Mouse (Mus musculus) heart, adult 10 weeks (tissue): Measurements from ENCODE around the gene Kif3b. TPM values are rescaled to one million over a fixed set of nuclear protein-coding genes. Genes with fewer than 3 reads are reported as not detected.

Source experiments
- polyA plus RNA-seq: library from polyadenylated mRNA; stranded (reverse); fragments of 350-450 nt; fragmentation: Illumina TruSeq; extraction: RNeasy Lipid Tissue Mini Kit (QIAGEN cat#74804); gene quantifications from one replicate; pipeline ENCODE4 v1.2.3, GENCODE M21; 2014; ENCODE audit warnings: low read depth, low replicate concordance

Kif3b gene
- 7.7 TPM for polyA plus RNA-seq

GRCm38 (mm10) chr2:153290938-153291928, at the start of gene Kif3b:
Kif3b (plus strand) TSS chr2:153291413.

DNA sequence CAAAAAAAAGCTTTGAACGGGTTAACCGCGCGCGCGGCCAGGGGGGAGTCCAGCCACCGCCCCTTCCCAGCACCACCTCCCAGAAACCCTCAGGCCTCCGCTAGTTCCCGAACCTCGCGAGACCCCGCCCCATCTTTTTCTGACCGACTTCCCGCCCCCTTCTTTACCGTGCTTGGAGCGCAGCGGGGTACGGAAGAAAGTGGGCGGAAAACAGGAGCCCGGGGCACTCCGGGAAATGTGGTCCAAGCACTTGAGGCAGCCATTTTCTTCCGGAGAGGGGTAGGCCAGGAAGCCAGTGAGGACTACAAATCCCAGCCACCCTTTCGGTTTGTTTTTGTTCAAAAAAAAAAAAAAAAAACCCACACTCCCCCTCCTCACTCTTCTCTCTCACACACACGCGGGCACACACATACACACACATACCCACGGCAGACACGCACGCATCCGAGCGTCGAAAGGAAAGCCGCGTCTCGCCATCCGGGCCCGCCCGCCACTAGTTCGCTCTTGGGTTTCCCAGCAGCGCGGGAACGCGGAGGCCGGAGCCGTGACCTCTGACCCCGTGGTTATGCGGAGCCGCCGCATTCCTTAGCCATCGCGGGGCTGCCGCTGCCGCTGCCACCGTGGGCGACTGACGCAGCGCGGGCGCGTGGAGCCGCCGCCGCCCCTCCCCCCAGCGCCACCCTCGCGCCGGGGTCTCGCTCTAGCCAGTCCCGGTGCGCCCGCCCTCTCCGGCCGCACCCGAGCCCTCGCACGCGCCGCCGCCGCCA, 54.4 kb downstream of the Kif3b start, which contains the start of gene Asxl1:
Gene Asxl1 (plus strand): TSS at position 376 of the 767 bp plus-strand sequence.

Other genes starting within 250 kb of the Kif3b start
- 30.9 TPM for gene Ccm2l, start 225.5 kb upstream of the Kif3b start, polyA plus RNA-seq
- gene Hck, start 182.9 kb upstream of the Kif3b start, polyA plus RNA-seq: 2.0 TPM
- 38.6 TPM for gene Tm9sf4, start 130.1 kb upstream of the Kif3b start, polyA plus RNA-seq
- gene Tspyl3, start 66.0 kb upstream of the Kif3b start, polyA plus RNA-seq: 1.5 TPM
- 3.6 TPM for gene Plagl2, start 50.0 kb upstream of the Kif3b start, polyA plus RNA-seq
- gene Pofut1, start 49.9 kb upstream of the Kif3b start, polyA plus RNA-seq: 11.8 TPM
- 13.9 TPM for gene Asxl1, start 54.4 kb downstream of the Kif3b start, polyA plus RNA-seq
- gene 4930404H24Rik, start 201.4 kb downstream of the Kif3b start, polyA plus RNA-seq: not detected
- 2.1 TPM for gene Nol4l, start 238.6 kb downstream of the Kif3b start, polyA plus RNA-seq